Mouse (Mus musculus): ENCODE measurements at regions not wholly inside any gene's neighbourhood (a gene's known extent, or its start where the extent isn't known, plus 50 kb on each side); places are given as distances from the start of the nearest gene placed in this dataset.

DNA sequence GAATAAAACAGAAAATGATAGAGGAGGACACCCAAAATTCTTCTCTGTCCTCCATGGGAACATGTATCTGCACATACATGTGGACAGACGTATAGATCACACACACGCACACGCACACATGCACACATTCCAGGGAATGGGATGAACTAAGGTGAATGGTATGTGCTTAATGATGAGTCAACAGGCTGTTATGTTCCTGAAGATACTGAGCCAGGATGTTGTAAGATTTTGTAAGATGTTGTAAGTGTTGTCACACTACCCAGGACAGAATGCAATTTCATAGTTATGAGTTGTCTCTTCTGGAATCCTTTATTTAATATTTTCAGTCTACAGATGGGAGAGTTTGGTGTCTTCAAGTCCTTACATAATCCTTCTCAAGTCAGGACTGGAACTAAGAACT is 447.5 kb downstream of the Gsdmc2 start:
- no peaks in the 10 kb centered on the region for H3K9me3 ChIP-seq
- no peaks in the 10 kb centered on the region for H3K36me3 ChIP-seq
- H3K27ac ChIP-seq: no peak overlapping the region
- DNase-seq (ENCODE audit: low spot score): no peak
- H3K4me3 ChIP-seq: no peak overlapping the region
- H3K4me1 ChIP-seq (replicated peaks): peaks cover 5% of the 10 kb centered on the region; the same call in 1 of the 2 replicates
- 94% methylated on average over 3 of the region's 3 CpGs for WGBS
- H3K27me3 ChIP-seq (ENCODE audit: insufficient read depth, poor library complexity, severe bottlenecking): no peaks in the 10 kb centered on the region

DNA sequence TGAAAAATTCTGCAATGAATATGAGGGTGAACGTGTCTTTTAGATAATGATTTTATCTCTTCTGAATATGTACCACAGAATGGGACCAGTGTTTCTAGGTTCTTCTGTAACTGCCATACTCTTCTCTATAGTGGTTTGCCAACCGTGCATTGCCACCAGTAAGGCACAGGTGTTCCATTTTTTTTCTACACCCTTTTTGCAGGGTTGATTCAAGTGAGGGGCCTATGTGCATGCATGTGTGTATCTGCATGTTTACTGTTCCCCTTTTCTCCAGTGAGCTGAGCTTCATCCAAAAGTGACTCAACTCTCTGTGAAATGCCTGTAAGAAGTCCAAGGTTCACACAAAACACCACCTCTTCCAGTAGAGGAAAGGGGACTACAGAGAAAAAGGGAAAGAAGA is 467.7 kb downstream of the Gsdmc2 start:
- DNase-seq (ENCODE audit: low spot score): no peak
- Histone ChIP-seq H3K4me3 (no peak overlapping the region), H3K9me3 (no peaks in the 10 kb centered on the region), H3K4me1 (replicated peaks) (no peaks in the 10 kb centered on the region), H3K27me3 (ENCODE audit: insufficient read depth, poor library complexity, severe bottlenecking) (no peaks in the 10 kb centered on the region), H3K36me3 (no peaks in the 10 kb centered on the region), H3K27ac (no peak overlapping the region)
- 79% methylated on average over 2 of the region's 2 CpGs for WGBS

DNA sequence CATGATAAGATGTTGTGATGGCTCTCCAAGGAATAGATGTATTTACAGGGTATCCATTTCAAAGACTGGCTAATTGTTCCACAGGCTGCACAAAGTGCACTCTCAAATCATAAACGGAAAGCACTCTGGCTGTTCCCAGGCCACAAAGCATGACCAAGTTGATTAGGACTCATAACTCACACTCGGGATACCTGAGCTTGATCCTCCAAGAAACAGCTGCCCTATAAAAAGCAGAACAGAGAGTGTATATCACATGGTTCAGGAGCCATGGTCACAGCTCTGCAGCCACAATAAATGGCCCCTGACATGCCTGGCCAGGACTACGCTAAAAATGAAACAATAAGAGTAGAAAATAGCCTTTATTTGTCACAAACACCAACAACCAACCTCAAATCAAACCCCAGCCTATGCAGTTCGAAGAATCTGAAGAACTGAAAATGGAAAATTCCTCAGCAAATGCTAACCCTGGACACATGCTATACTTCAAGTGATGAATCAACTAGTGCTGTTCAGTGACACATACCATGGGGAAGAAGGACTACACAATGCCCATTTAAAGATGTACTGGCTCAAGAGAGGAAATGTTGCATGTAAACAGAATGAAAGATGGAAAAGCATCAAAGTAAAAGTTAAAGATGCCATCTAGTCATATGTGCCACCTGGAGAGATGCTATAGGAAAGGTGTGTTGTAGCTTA is 473.5 kb downstream of the Gsdmc2 start:
- Histone ChIP-seq H3K9me3 (no peaks in the 10 kb centered on the region), H3K27ac (no peak overlapping the region), H3K27me3 (ENCODE audit: insufficient read depth, poor library complexity, severe bottlenecking) (no peaks in the 10 kb centered on the region), H3K36me3 (no peaks in the 10 kb centered on the region), H3K4me1 (replicated peaks) (no peaks in the 10 kb centered on the region), H3K4me3 (no peak overlapping the region)
- no peak for DNase-seq (ENCODE audit: low spot score)
- 82% methylated on average over 4 of the region's 4 CpGs for WGBS

- H3K9me3 ChIP-seq: no peaks in the 10 kb centered on the region
- DNase-seq (ENCODE audit: low spot score): no peak
- no peaks in the 10 kb centered on the region for H3K27me3 ChIP-seq (ENCODE audit: insufficient read depth, poor library complexity, severe bottlenecking)
- H3K27ac ChIP-seq: no peak overlapping the region
- no peak overlapping the region for H3K4me3 ChIP-seq
- no peaks in the 10 kb centered on the region for H3K4me1 ChIP-seq (replicated peaks)
- WGBS: 94% methylated on average over 1 of the region's 1 CpGs
- H3K36me3 ChIP-seq: no peaks in the 10 kb centered on the region
Measured at GRCm38 (mm10) chr15:63364473-63364872, 480.5 kb downstream of the Gsdmc2 start.

GRCm38 (mm10) chr15:63360402-63360801 is 484.6 kb downstream of the Gsdmc2 start:
- Histone ChIP-seq H3K27ac (no peak overlapping the region), H3K36me3 (no peaks in the 10 kb centered on the region), H3K4me1 (replicated peaks) (no peaks in the 10 kb centered on the region), H3K4me3 (no peak overlapping the region), H3K27me3 (ENCODE audit: insufficient read depth, poor library complexity, severe bottlenecking) (no peaks in the 10 kb centered on the region), H3K9me3 (no peaks in the 10 kb centered on the region)
- DNase-seq (ENCODE audit: low spot score): no peak
- WGBS: 82% methylated on average over 7 of the region's 7 CpGs

GRCm38 (mm10) chr15:63341730-63342129 is 503.2 kb downstream of the Gsdmc2 start:
- no peak overlapping the region for H3K4me3 ChIP-seq
- no peaks in the 10 kb centered on the region for H3K4me1 ChIP-seq (replicated peaks)
- H3K9me3 ChIP-seq: no peaks in the 10 kb centered on the region
- no peak for DNase-seq (ENCODE audit: low spot score)
- H3K27me3 ChIP-seq (ENCODE audit: insufficient read depth, poor library complexity, severe bottlenecking): no peaks in the 10 kb centered on the region
- H3K36me3 ChIP-seq: no peaks in the 10 kb centered on the region
- 83% methylated on average over 2 of the region's 2 CpGs for WGBS
- no peak overlapping the region for H3K27ac ChIP-seq

GRCm38 (mm10) chr15:63340322-63341060 is 504.5 kb downstream of the Gsdmc2 start:
- no peak overlapping the region for H3K4me3 ChIP-seq
- no peaks in the 10 kb centered on the region for H3K4me1 ChIP-seq (replicated peaks)
- WGBS: 42% methylated on average over 6 of the region's 6 CpGs
- no peaks in the 10 kb centered on the region for H3K36me3 ChIP-seq
- peak; percentile 31 for DNase-seq (ENCODE audit: low spot score)
- no peaks in the 10 kb centered on the region for H3K9me3 ChIP-seq
- no peak overlapping the region for H3K27ac ChIP-seq
- H3K27me3 ChIP-seq (ENCODE audit: insufficient read depth, poor library complexity, severe bottlenecking): no peaks in the 10 kb centered on the region

DNA sequence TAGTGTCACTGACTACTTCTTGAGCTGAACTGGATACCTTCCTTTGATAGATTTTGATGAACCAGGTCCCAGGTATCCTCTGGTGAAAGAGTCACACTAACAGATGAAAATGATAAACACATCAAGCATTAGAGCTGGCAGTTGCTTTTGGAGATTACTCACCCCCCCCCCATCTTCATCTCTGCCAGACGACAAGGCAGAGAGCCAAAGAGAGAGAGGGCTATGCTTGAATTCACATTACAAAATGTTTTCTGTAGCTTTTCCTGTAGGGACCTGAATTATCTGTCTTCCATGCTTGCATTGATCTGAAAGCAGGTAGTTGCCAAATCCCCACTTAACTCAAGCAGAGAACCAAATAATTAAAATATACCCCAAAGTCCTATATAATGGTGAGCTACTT is 525.3 kb downstream of the Gsdmc2 start:
- Histone ChIP-seq H3K27me3 (ENCODE audit: insufficient read depth, poor library complexity, severe bottlenecking) (no peaks in the 10 kb centered on the region), H3K27ac (no peak overlapping the region), H3K9me3 (no peaks in the 10 kb centered on the region), H3K36me3 (no peaks in the 10 kb centered on the region), H3K4me1 (replicated peaks) (no peaks in the 10 kb centered on the region), H3K4me3 (no peak overlapping the region)
- 73% methylated on average over 1 of the region's 1 CpGs for WGBS
- no peak for DNase-seq (ENCODE audit: low spot score)

DNA sequence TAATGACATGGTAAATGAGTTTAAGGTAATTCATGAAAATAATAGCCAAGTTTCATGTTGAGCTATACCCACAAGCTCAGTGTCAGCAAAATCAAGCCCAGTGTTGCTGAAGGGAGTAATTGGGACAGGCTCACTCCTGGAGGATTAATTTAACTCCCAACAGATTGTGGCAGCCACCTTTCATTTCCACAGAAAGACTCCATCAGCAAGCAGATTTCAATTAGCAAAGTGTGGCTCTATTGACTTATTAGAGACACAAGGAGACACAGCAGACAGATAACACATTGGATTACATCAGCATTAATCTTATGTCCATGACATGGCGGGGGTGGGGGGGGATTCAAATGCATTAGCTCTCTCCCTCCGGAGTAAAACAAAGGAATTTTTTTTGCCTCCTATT is 534.6 kb downstream of the Gsdmc2 start:
- 81% methylated on average over 2 of the region's 2 CpGs for WGBS
- no peak overlapping the region for H3K27ac ChIP-seq
- no peak for DNase-seq (ENCODE audit: low spot score)
- H3K9me3 ChIP-seq: no peaks in the 10 kb centered on the region
- no peaks in the 10 kb centered on the region for H3K36me3 ChIP-seq
- no peaks in the 10 kb centered on the region for H3K4me1 ChIP-seq (replicated peaks)
- H3K27me3 ChIP-seq (ENCODE audit: insufficient read depth, poor library complexity, severe bottlenecking): no peaks in the 10 kb centered on the region
- no peak overlapping the region for H3K4me3 ChIP-seq

GRCm38 (mm10) chr15:63299311-63299710 is 545.7 kb downstream of the Gsdmc2 start:
- Histone ChIP-seq H3K36me3 (no peaks in the 10 kb centered on the region), H3K9me3 (no peaks in the 10 kb centered on the region), H3K27ac (no peak overlapping the region), H3K4me3 (no peak overlapping the region), H3K27me3 (ENCODE audit: insufficient read depth, poor library complexity, severe bottlenecking) (no peaks in the 10 kb centered on the region), H3K4me1 (replicated peaks) (no peaks in the 10 kb centered on the region)
- no peak for DNase-seq (ENCODE audit: low spot score)
- WGBS: 85% methylated on average over 4 of the region's 4 CpGs

GRCm38 (mm10) chr15:63288534-63288933 is 556.4 kb downstream of the Gsdmc2 start:
- Histone ChIP-seq H3K4me1 (replicated peaks) (no peaks in the 10 kb centered on the region), H3K27me3 (ENCODE audit: insufficient read depth, poor library complexity, severe bottlenecking) (no peaks in the 10 kb centered on the region), H3K4me3 (no peak overlapping the region), H3K9me3 (no peaks in the 10 kb centered on the region), H3K27ac (no peak overlapping the region), H3K36me3 (no peaks in the 10 kb centered on the region)
- no peak for DNase-seq (ENCODE audit: low spot score)

DNA sequence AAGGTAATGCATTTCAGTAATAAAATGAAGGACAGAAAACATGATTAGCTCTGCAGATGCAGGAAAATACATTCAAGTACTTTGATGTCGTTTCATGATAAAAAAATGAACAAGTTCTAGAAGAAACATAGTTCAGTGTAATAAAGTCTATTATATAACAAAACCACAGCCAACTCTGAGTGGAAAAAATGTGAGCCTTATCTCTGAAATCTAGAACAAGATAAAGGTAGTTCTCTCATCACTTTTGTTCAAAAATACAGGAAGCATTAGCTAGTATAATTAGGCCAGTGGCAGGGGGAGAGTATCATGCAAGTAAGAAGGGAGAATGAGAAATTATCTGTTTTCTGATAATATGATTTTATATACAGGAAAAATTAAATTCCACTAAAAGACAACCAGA is 559.0 kb downstream of the Gsdmc2 start:
- no peaks in the 10 kb centered on the region for H3K4me1 ChIP-seq (replicated peaks)
- H3K27me3 ChIP-seq (ENCODE audit: insufficient read depth, poor library complexity, severe bottlenecking): no peaks in the 10 kb centered on the region
- no peaks in the 10 kb centered on the region for H3K9me3 ChIP-seq
- H3K4me3 ChIP-seq: no peak overlapping the region
- no peaks in the 10 kb centered on the region for H3K36me3 ChIP-seq
- no peak overlapping the region for H3K27ac ChIP-seq
- 85% methylated on average over 1 of the region's 1 CpGs for WGBS
- no peak for DNase-seq (ENCODE audit: low spot score)

- Histone ChIP-seq H3K27me3 (ENCODE audit: insufficient read depth, poor library complexity, severe bottlenecking) (no peaks in the 10 kb centered on the region), H3K4me1 (replicated peaks) (no peaks in the 10 kb centered on the region), H3K36me3 (no peaks in the 10 kb centered on the region), H3K9me3 (no peaks in the 10 kb centered on the region), H3K4me3 (no peak overlapping the region), H3K27ac (no peak overlapping the region)
- WGBS: 92% methylated on average over 2 of the region's 2 CpGs
- DNase-seq (ENCODE audit: low spot score): no peak
Measured at GRCm38 (mm10) chr15:63270381-63270780, 574.6 kb downstream of the Gsdmc2 start.
